Mouse (Mus musculus): ENCODE data around the gene Slc28a1.

DNA sequence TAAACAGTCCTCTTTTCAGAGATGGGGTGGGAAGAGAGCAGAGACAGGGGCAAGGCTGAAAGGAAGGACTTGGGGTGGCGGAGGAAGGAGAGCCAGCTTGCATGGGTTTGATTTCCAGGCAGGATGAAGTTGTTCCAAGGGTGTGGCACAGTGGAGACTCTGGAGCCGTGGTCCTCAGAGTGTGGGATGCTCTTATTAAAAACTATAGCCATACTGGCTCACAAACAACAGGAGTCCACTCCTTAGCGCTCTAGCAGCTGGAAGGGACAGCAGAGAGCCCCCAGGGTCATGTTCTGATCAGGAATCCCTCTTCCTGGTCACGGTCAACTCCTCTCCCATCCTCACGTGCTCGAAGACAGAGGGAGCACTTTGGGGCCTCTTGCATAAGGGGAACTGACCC lies 18.8 kb downstream of the Slc28a1 start:
- no peak for TF ChIP-seq CTCF (conservative IDR thresholded peaks at IDR 0.05; ENCODE audit: low read length)
- TF ChIP-seq NANOG (IDR thresholded peaks at IDR 0.05; ENCODE audit: borderline replicate concordance, low read length): no peak
- no peak for TF ChIP-seq POU5F1 (IDR thresholded peaks at IDR 0.05; ENCODE audit: borderline replicate concordance, low read length)

Measured in E14TG2a.4 (cell line).